Mouse (Mus musculus) lung, adult 2 months (tissue): Measurements from ENCODE around the gene Cnmd. TPM values are rescaled to one million over a fixed set of nuclear protein-coding genes. Genes with fewer than 3 reads are reported as not detected.

Source experiments
- DNase-seq: peaks from one replicate; pipeline ENCODE4 v3.0.0; 2022
- H3K4me1 ChIP-seq: fragments of 200-500 bp; 2 replicates; pipeline ENCODE4 v1.6.1; 2011; ENCODE audit warnings: low read length; ENCODE audit not compliant: control insufficient read depth, insufficient read depth
- H3K4me3 ChIP-seq: fragments of 200-500 bp; replicated peaks from 2 replicates; pipeline ENCODE3; 2011; ENCODE audit warnings: low read depth, mild to moderate bottlenecking, control low read depth, low read length; ENCODE audit errors: extremely low read depth
- CTCF ChIP-seq: fragments of 200-500 bp; IDR thresholded peaks from 2 replicates; pipeline ENCODE4 v1.5.1; 2011; ENCODE audit warnings: mild to moderate bottlenecking, low read length, control low read depth; ENCODE audit not compliant: insufficient read depth
- POLR2A ChIP-seq: fragments of 200-500 bp; IDR thresholded peaks from 2 replicates; pipeline ENCODE4 v1.6.1; 2011; ENCODE audit warnings: low read depth, mild to moderate bottlenecking, control low read depth, low read length, borderline replicate concordance; ENCODE audit errors: extremely low read depth
- WGBS: fragments of 180-500 bp; shearing (Covaris S2); methylation state at CpG from one replicate; pipeline ENCODE4 v1.1.7; 2018; 5-methylcytosine and 5-hydroxymethylcytosine counted together
- polyA plus RNA-seq: library from polyadenylated mRNA; depleted of rRNA; stranded (reverse); fragments of >200 nt; gene quantifications from 2 replicates; pipeline ENCODE4 v1.2.3, GENCODE M21; 2012

Gene Cnmd
- polyA plus RNA-seq, 1 experiment = 0.30 TPM

GRCm38 (mm10) chr14:79608286-79608685, 53.7 kb downstream of the Cnmd start:
- H3K4me3 ChIP-seq = no peak overlapping the region
- 93% methylated on average over 6 of the region's 6 CpGs for WGBS
- DNase-seq = no peak

GRCm38 (mm10) chr14:79607352-79607751, 54.6 kb downstream of the Cnmd start:
- DNase-seq = no peak
- TF ChIP-seq POLR2A (no peak), CTCF (no peak)
- Histone ChIP-seq H3K4me1 (no peaks in the 10 kb centered on the region), H3K4me3 (no peak overlapping the region)
- 95% methylated on average over 4 of the region's 4 CpGs for WGBS

More at GRCm38 (mm10) chr14:79608286-79608685, 53.7 kb downstream of the Cnmd start:
- H3K4me1 ChIP-seq = no peaks in the 10 kb centered on the region
- TF ChIP-seq POLR2A (no peak), CTCF (no peak)

GRCm38 (mm10) chr14:79606867-79607266, 55.1 kb downstream of the Cnmd start:
- TF ChIP-seq POLR2A (no peak), CTCF (no peak)
- no peaks in the 10 kb centered on the region for H3K4me1 ChIP-seq
- no peak overlapping the region for H3K4me3 ChIP-seq
- WGBS = 89% methylated on average over 3 of the region's 3 CpGs
- no peak for DNase-seq

GRCm38 (mm10) chr14:79606392-79606791, 55.6 kb downstream of the Cnmd start:
- 89% methylated on average over 6 of the region's 6 CpGs for WGBS
- no peak for DNase-seq
- no peaks in the 10 kb centered on the region for H3K4me1 ChIP-seq
- no peak overlapping the region for H3K4me3 ChIP-seq
- TF ChIP-seq POLR2A = no peak

- no peak for DNase-seq
- Histone ChIP-seq H3K4me1 (no peaks in the 10 kb centered on the region), H3K4me3 (no peak overlapping the region)
- WGBS = 65% methylated on average over 2 of the region's 2 CpGs
- TF ChIP-seq CTCF (no peak), POLR2A (no peak)
Observed at GRCm38 (mm10) chr14:79605881-79606280, 56.1 kb downstream of the Cnmd start.

DNA sequence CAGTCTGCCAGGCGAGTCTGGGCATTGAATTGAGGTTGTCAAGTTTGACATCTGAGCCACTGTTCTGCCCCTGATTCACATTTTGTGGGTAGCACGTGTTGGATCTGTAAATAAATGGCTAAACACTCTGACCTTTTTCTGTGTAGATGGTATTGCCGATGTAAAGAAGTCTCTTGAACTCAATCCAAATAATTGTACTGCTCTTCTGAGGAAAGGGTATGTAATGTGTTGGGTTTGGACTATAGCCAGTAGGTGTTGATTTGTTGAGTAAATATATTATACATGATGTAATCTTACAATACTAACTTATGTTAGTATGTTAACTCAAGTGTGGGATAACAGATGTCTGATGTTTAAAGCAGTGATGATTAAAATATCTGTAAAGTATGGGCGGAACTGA, 65.4 kb downstream of the Cnmd start:
- no peak overlapping the region for H3K4me3 ChIP-seq
- 48% methylated on average over 4 of the region's 4 CpGs for WGBS
- no peaks in the 10 kb centered on the region for H3K4me1 ChIP-seq
- TF ChIP-seq POLR2A (no peak), CTCF (no peak)
- no peak for DNase-seq

DNA sequence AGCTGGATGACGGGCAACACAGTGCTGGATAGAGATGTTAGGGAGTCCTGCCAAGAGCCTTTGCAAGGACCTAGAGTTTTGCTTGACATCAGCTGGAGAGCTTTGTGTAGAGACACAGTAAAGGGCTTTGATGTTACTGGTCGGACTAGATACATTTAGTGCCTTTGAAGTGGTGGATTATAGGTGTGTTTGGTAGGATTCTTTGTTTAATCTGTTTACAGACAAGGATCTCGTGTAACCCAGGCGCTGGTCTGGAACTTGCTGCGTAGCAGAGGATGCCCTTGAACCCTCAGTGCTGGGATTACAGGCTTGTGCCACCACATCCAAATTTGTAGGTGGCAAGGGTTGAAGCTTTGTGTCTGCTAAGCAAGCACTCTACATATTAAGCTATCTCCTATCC, 67.9 kb downstream of the Cnmd start:
- WGBS = 83% methylated on average over 5 of the region's 5 CpGs
- no peak for DNase-seq
- TF ChIP-seq POLR2A = no peak
- no peak for TF ChIP-seq CTCF

DNA sequence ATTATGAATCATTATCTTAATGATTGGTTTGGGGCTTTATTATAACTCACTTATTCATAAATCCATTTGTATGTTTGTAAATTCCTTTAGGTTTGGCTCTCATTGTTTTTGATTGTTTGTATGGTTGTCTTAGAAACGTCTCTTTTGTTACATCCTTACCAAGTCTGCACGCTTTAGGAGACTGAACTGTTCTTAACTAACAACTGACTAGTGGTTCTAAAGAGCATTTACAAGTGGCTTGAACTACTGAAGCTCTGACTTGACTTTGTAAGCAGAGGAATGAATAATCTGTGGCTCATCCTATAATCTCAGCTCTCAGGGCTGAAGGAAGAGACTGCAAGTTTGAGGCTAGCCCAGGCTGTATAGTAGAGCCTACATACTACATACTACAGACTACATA, 70.4 kb downstream of the Cnmd start:
- DNase-seq = no peak
- TF ChIP-seq CTCF = no peak
- TF ChIP-seq POLR2A = no peak
- peaks cover 3% of the 10 kb centered on the region; the same call in 1 of the 2 replicates for H3K4me1 ChIP-seq
- 86% methylated on average over 2 of the region's 2 CpGs for WGBS
- no peak overlapping the region for H3K4me3 ChIP-seq

More for the DNA sequence above, 67.9 kb downstream of the Cnmd start:
- Histone ChIP-seq H3K4me1 (no peaks in the 10 kb centered on the region), H3K4me3 (no peak overlapping the region)

GRCm38 (mm10) chr14:79590916-79591315, 71.1 kb downstream of the Cnmd start:
- TF ChIP-seq POLR2A = no peak
- TF ChIP-seq CTCF = no peak
- 90% methylated on average over 8 of the region's 8 CpGs for WGBS
- Histone ChIP-seq H3K4me3 (no peak overlapping the region), H3K4me1 (peaks cover 3% of the 10 kb centered on the region; the same call in 1 of the 2 replicates)
- no peak for DNase-seq

- peaks cover 3% of the 10 kb centered on the region; the same call in 1 of the 2 replicates for H3K4me1 ChIP-seq
Observed at GRCm38 (mm10) chr14:79589401-79589800, 72.6 kb downstream of the Cnmd start.

More at GRCm38 (mm10) chr14:79589401-79589800, 72.6 kb downstream of the Cnmd start:
- H3K4me3 ChIP-seq = no peak overlapping the region
- DNase-seq = no peak
- WGBS = 85% methylated on average over 6 of the region's 6 CpGs
- TF ChIP-seq POLR2A (no peak), CTCF (no peak)
